Mouse (Mus musculus) erythroblast, embryonic 14.5 days (primary cell): ENCODE data around the gene Ankrd34a.

Experiments used
- GATA1 ChIP-seq: IDR thresholded peaks from 2 replicates; pipeline ENCODE4 v1.6.1; 2012; ENCODE audit warnings: low read length, inconsistent platforms, mixed read lengths
- TAL1 ChIP-seq: IDR thresholded peaks from 3 replicates; pipeline ENCODE4 v1.6.1; 2012; ENCODE audit warnings: low read length, inconsistent platforms, mixed read lengths

GRCm38 (mm10) chr3:96579239-96579750, 17.1 kb upstream of the Ankrd34a start:
- TF ChIP-seq TAL1 (no peak), GATA1 (no peak)
